Mouse (Mus musculus): ENCODE measurements around the gene Sv2c. TPM values are rescaled to one million over a fixed set of nuclear protein-coding genes. Genes with fewer than 3 reads are reported as not detected.
A peak's percentile ranks its signal among the peaks of the same experiment; 100 is the strongest.

The Sv2c gene
- polyA plus RNA-seq, 1 experiment from 2014 or later, result 0.12 TPM

DNA sequence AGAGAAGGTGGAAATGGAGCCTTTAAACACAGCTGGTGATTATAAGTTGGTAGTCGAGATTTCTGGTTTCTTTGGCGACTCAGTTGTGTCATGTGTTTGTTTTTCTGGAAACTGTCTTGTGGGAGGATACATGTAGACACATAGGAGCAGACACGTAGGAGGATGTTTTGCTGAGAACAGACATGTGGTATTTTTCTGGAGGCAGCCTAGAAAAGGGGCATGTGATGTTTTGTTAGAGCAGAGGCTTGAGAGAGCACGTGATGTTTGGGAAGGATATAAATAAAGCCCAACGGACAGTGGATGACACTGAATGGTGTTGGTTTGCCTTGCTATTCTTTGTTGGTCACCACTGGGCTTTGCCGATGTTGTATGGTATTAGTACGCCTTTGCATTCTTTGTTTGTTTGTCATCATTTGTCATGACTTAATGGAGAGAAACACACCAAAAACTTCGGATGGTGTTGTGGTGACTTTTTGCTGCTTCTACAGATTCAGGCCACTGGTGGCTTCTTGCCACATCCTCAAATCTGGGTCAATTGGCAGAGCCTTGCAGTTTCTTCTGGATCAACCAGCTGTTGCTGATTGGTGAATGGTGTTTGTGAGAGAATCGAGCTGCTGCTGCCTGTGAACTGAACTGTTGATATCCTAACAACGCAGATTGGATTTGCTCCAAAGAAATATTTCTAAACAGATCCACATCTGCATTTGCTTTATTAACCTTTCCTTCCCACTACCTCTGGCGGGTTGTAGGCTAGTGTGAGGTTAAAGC is 91.9 kb downstream of the Sv2c start:
- H3K36me3 ChIP-seq, result no peaks in the 10 kb centered on the region
- H3K27me3 ChIP-seq (replicated peaks), result no peaks in the 10 kb centered on the region
- WGBS (ENCODE audit: insufficient replicate concordance), result 64% methylated on average over 11 of the region's 11 CpGs
- no peaks in the 10 kb centered on the region for H3K4me1 ChIP-seq
- H3K9ac ChIP-seq, result no peak overlapping the region
- no peaks in the 10 kb centered on the region for H3K9me3 ChIP-seq (replicated peaks)
- H3K27ac ChIP-seq, result no peak overlapping the region
- no peak overlapping the region for H3K4me2 ChIP-seq
- H3K4me3 ChIP-seq, result no peak overlapping the region
- no peak for ATAC-seq

DNA sequence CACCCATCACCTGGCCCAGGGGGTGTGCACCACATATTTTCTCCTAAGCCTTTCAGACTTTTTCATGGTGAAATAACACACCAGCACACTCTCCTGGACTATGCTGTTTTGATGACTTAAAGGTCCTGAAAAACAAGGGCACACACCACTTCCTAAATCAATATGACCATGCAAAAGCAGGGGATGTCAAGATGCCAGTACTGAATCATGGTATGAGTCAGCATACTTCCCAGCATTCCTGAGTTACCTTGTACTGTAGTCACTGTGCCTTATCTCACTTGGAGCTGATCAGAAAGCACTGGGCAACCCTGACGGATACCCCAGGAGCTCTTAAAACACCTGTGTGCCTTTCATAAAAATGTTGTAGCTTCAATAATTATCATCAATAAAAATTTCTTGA is 92.8 kb downstream of the Sv2c start:
- no peak overlapping the region for H3K27ac ChIP-seq
- H3K4me2 ChIP-seq, result no peak overlapping the region
- 40% methylated on average over 1 of the region's 1 CpGs for WGBS (ENCODE audit: insufficient replicate concordance)
- no peaks in the 10 kb centered on the region for H3K4me1 ChIP-seq
- H3K27me3 ChIP-seq (replicated peaks), result no peaks in the 10 kb centered on the region
- H3K9ac ChIP-seq, result no peak overlapping the region
- ATAC-seq, result no peak
- no peak overlapping the region for H3K4me3 ChIP-seq
- H3K36me3 ChIP-seq, result no peaks in the 10 kb centered on the region
- no peaks in the 10 kb centered on the region for H3K9me3 ChIP-seq (replicated peaks)

DNA sequence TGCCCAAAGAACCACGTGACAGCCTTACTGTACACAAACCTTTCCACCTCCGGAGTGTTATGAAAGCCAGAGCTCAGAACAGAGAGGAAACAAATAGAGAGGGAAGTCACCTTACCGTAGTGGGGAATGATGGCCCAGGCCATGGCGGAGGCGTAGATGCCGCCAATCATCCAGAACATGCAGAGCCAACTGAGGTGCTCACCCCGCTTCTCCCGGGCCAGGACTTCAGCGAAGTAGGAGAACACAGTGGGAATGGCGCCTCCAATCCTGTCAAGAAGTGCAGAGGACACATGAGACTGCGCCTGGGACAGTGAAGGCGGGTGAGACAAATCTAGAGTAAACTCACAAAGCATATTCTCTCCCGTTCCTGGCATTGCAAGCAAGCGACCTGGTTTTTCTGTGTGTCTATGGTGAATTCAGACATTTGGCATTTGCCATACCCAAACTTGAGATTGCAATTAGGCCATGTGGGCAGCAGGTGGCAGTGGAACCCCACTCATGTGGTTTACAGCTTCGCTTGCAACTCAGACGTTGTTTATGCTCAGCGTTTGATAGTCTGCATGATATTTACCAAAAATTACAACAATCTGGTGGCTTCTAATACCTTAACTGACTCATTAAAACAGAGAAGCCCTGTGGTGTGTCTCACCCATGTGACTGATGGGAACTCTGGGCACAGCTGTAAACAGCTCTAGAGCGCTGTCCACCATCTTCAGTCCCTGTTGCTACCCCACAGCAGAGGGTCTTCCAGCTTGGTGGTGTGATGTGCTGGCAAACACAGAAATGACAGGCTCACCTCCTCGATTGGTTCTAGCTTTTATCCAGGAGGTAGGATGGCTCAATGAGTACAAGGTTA is 101.8 kb downstream of the Sv2c start:
- no peaks in the 10 kb centered on the region for H3K36me3 ChIP-seq
- ATAC-seq, result no peak
- no peak overlapping the region for H3K4me3 ChIP-seq
- no peak overlapping the region for H3K4me2 ChIP-seq
- H3K4me1 ChIP-seq, result no peaks in the 10 kb centered on the region
- H3K27me3 ChIP-seq (replicated peaks), result no peaks in the 10 kb centered on the region
- no peak overlapping the region for H3K9ac ChIP-seq
- no peaks in the 10 kb centered on the region for H3K9me3 ChIP-seq (replicated peaks)
- no peak overlapping the region for H3K27ac ChIP-seq
- WGBS (ENCODE audit: insufficient replicate concordance), result 48% methylated on average over 19 of the region's 19 CpGs

DNA sequence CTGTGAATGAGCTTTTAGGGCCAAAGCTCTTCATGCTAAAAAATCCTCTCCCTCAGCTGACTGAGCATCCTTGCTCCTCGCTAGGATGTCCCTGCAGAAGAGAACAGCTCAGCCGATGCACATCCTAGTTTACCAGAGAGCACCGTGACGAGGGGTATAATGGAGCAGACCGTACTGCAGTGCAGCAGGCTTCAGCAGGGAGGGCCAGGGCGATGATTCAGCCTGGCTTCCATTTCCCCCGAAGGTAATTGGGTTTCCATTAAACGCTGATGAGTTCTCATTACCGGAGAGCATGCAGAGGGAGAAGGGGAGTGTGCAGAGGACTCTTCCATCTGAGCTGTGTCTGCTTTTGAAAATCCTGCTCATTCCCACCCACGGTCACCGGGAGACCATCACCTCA is 108.5 kb downstream of the Sv2c start:
- WGBS (ENCODE audit: insufficient replicate concordance), result 70% methylated on average over 11 of the region's 11 CpGs
- Histone ChIP-seq H3K4me2 (no peak overlapping the region), H3K4me3 (no peak overlapping the region), H3K4me1 (no peaks in the 10 kb centered on the region), H3K9me3 (replicated peaks) (no peaks in the 10 kb centered on the region), H3K9ac (no peak overlapping the region), H3K27ac (no peak overlapping the region), H3K36me3 (no peaks in the 10 kb centered on the region), H3K27me3 (replicated peaks) (no peaks in the 10 kb centered on the region)
- no peak for ATAC-seq

DNA sequence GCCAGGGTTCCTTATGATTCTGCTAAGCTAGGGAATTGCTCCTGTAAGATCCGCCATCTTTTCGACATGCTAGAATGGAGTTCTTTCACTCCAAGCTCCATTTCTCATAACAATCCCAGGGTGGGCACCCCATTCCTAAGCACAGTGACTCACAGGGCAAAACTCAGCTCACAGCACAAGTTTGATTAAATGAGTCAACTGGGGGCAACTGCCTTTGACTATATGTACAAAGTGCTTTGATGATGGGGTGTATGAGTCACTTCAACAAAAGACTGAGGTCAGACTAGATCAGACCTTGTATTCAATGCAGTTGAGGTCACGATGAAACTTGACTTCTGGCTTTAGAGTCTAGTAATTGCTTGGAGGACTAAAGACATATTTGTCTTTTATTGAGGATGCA is 116.9 kb downstream of the Sv2c start:
- H3K4me2 ChIP-seq, result no peak overlapping the region
- H3K27ac ChIP-seq, result no peak overlapping the region
- no peaks in the 10 kb centered on the region for H3K4me1 ChIP-seq
- no peak overlapping the region for H3K9ac ChIP-seq
- no peaks in the 10 kb centered on the region for H3K36me3 ChIP-seq
- H3K27me3 ChIP-seq (replicated peaks), result no peaks in the 10 kb centered on the region
- H3K4me3 ChIP-seq, result no peak overlapping the region
- no peaks in the 10 kb centered on the region for H3K9me3 ChIP-seq (replicated peaks)
- WGBS (ENCODE audit: insufficient replicate concordance), result 69% methylated on average over 3 of the region's 3 CpGs
- ATAC-seq, result no peak

DNA sequence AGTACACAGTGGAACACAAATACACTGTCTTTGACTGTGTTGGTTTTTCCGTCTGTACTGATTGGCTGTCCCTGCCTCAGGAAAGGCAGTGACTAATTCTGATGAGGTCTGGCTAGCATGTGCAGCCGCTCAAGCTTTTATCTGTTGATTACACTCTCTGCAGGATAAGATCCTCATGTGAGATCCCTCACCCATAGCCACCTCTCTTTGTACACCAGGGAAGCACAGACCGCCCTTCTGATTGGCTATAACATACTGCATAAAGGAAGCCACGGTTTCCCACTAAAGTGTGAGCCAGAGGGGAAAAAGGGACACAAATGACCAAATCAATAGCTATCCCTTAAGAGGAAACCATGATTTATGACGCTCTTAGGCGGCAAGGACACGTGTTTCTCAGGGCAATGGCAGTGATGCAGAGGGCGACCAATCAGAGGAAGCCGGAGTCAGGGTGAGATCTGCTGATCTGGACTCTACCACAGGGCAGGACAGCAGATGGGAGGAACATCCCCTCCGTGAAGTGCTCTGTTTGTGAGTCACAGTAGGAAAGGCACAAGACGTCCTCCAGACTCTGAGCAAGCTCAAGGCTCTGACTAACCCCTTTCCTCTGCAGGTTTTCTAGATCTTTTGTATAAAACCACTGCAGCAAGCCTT is 121.4 kb downstream of the Sv2c start:
- no peak overlapping the region for H3K9ac ChIP-seq
- no peaks in the 10 kb centered on the region for H3K4me1 ChIP-seq
- H3K4me3 ChIP-seq, result no peak overlapping the region
- H3K27me3 ChIP-seq (replicated peaks), result no peaks in the 10 kb centered on the region
- ATAC-seq, result no peak
- H3K4me2 ChIP-seq, result no peak overlapping the region
- no peaks in the 10 kb centered on the region for H3K9me3 ChIP-seq (replicated peaks)
- no peaks in the 10 kb centered on the region for H3K36me3 ChIP-seq
- 22% methylated on average over 11 of the region's 11 CpGs for WGBS (ENCODE audit: insufficient replicate concordance)
- H3K27ac ChIP-seq, result no peak overlapping the region

DNA sequence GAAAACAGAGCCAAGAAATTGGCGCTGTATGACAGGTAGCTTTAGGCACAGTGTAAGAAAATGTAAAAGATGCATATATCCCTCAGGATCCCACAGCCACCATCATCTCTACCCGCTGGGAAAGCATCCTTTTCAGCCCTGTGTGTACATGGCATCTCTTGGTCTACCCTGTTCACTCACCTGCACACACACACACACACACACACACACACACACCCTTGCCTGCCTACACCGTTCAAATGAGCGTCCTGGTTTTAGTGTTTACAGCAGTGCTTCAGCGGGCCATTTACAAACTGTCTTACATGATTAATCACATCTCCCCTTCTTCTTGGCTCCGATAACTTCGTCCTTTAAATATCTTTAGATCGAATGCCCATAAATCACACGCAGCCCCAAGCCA is 123.4 kb downstream of the Sv2c start:
- H3K9ac ChIP-seq, result no peak overlapping the region
- no peaks in the 10 kb centered on the region for H3K9me3 ChIP-seq (replicated peaks)
- H3K4me3 ChIP-seq, result no peak overlapping the region
- WGBS (ENCODE audit: insufficient replicate concordance), result 75% methylated on average over 9 of the region's 9 CpGs
- H3K4me2 ChIP-seq, result no peak overlapping the region
- no peaks in the 10 kb centered on the region for H3K4me1 ChIP-seq
- H3K27ac ChIP-seq, result no peak overlapping the region
- no peak for ATAC-seq
- H3K27me3 ChIP-seq (replicated peaks), result 0 out of 2 replicates have a peak, but pooled peaks cover 5% of the 10 kb centered on the region
- H3K36me3 ChIP-seq, result no peaks in the 10 kb centered on the region

DNA sequence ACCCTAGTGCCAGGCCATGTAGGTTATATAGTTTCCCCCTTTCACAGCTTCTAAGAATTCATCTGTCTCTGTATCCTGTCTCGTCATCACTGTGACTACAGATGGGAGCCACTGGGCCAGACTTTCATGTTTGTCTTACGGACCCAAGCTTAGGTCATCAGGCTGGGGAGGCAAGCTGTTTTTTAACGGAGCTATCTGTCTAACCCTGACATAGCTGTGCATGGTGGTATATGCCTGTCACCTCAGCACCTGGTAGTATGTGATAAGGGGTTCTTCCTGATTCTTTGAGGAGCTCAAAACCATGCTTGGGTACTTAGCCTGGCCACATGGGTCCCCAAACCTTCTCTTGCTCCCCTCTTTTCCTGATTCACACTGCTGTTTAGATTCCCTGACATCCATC is 124.2 kb downstream of the Sv2c start:
- Histone ChIP-seq H3K4me2 (no peak overlapping the region), H3K36me3 (no peaks in the 10 kb centered on the region), H3K9me3 (replicated peaks) (no peaks in the 10 kb centered on the region), H3K27me3 (replicated peaks) (0 out of 2 replicates have a peak, but pooled peaks cover 5% of the 10 kb centered on the region), H3K4me3 (no peak overlapping the region), H3K27ac (no peak overlapping the region), H3K4me1 (no peaks in the 10 kb centered on the region), H3K9ac (no peak overlapping the region)
- 13% methylated on average over 3 of the region's 3 CpGs for WGBS (ENCODE audit: insufficient replicate concordance)
- ATAC-seq, result no peak

DNA sequence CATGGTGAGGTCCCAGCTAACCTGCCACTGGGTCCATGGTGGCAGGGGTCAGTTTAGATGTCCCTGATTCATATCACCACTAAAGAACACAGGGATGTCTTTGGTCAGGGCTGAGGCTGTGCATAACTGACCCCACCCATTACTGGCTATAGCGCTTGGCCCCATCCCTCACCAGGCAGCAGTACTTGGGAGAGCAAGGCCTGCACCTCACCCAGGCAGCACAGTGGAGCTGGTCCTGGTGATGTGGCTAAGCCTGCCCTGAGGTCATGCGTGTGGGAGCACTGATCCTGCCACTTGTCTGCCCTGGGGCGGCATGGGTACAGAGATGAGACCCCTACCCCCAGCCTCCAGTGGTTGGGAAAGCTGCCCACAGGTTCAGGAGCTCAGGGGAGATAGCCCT is 128.8 kb downstream of the Sv2c start:
- Histone ChIP-seq H3K27ac (no peak overlapping the region), H3K4me2 (no peak overlapping the region), H3K9ac (no peak overlapping the region), H3K4me1 (no peaks in the 10 kb centered on the region), H3K9me3 (replicated peaks) (no peaks in the 10 kb centered on the region), H3K27me3 (replicated peaks) (0 out of 2 replicates have a peak, but pooled peaks cover 5% of the 10 kb centered on the region), H3K4me3 (no peak overlapping the region), H3K36me3 (no peaks in the 10 kb centered on the region)
- WGBS (ENCODE audit: insufficient replicate concordance), result 63% methylated on average over 3 of the region's 3 CpGs
- peak; percentile 15; the same call in 1 of the 2 replicates for ATAC-seq

DNA sequence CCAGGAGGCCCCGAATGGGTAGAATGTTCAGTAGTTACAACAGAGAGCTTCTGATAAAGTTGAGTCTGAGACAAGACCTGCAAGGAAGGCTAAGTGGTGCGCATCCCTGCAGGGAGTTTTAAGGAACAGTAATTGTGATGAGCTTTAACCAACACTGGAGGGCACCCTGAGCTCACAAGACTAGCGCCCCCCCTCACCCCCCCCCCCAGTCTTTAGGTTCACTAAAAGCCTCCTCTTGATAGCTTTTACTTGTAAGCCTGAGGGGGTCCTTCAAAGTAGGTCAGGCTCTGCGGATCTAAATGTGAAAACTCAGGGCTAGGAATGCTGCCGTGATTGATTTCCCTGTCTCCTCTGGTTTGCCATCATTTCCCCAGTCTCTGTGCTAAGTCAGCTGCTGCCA is 129.9 kb downstream of the Sv2c start:
- H3K4me2 ChIP-seq, result no peak overlapping the region
- 34% methylated on average over 5 of the region's 5 CpGs for WGBS (ENCODE audit: insufficient replicate concordance)
- H3K27me3 ChIP-seq (replicated peaks), result 0 out of 2 replicates have a peak, but pooled peaks cover 5% of the 10 kb centered on the region
- ATAC-seq, result no peak
- H3K9me3 ChIP-seq (replicated peaks), result 0 out of 2 replicates have a peak, but pooled peaks cover under 1% of the 10 kb centered on the region
- no peaks in the 10 kb centered on the region for H3K4me1 ChIP-seq
- H3K4me3 ChIP-seq, result no peak overlapping the region
- no peak overlapping the region for H3K9ac ChIP-seq
- H3K27ac ChIP-seq, result no peak overlapping the region
- no peaks in the 10 kb centered on the region for H3K36me3 ChIP-seq

DNA sequence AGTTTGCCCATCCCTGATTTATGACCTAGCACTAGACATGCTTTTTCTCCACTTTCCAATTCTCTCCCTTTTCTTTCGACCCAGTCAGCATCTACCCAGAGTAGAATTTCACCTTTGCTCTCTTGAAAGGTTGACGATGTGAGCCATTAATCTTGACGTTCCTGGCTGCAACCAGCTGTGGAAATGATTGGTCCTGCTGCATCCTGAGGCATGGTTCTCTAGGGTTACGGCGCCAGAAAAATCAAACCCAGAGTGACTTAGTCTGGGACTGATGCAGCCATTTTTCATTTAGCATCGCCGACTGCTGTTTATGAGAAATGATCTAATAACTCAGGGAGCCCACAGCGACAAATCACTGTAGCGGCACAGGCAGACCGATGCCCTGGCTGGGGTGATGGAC is 133.0 kb downstream of the Sv2c start:
- Histone ChIP-seq H3K9me3 (replicated peaks) (0 out of 2 replicates have a peak, but pooled peaks cover 5% of the 10 kb centered on the region), H3K4me3 (no peak overlapping the region), H3K4me2 (no peak overlapping the region), H3K27me3 (replicated peaks) (0 out of 2 replicates have a peak, but pooled peaks cover 3% of the 10 kb centered on the region), H3K36me3 (no peaks in the 10 kb centered on the region), H3K27ac (no peak overlapping the region), H3K4me1 (no peaks in the 10 kb centered on the region), H3K9ac (no peak overlapping the region)
- ATAC-seq, result no peak
- 66% methylated on average over 10 of the region's 10 CpGs for WGBS (ENCODE audit: insufficient replicate concordance)

DNA sequence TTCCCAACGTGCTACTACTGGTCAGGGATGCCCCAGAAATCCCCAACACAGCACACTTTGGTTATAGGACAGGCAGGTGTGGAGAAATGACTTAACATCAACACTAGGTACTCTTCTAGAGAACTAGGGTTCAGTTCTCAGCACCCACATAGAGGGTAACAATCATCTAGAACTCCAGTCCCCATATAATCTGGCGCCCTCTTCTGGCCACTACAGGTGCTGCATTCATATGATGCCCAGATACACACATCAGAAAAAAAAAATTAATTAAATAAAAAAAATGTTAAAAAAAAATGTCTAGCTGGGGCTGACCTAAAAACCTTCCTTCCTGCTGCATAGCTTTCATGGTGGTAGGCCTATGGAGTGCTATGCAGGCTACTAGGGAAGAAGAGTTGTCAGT is 135.1 kb downstream of the Sv2c start:
- Histone ChIP-seq H3K27me3 (replicated peaks) (no peaks in the 10 kb centered on the region), H3K4me2 (no peak overlapping the region), H3K9me3 (replicated peaks) (0 out of 2 replicates have a peak, but pooled peaks cover 5% of the 10 kb centered on the region), H3K36me3 (no peaks in the 10 kb centered on the region), H3K4me3 (no peak overlapping the region), H3K27ac (no peak overlapping the region), H3K9ac (no peak overlapping the region), H3K4me1 (no peaks in the 10 kb centered on the region)
- WGBS (ENCODE audit: insufficient replicate concordance), result 35% methylated on average over 2 of the region's 2 CpGs
- ATAC-seq, result no peak
